Mouse (Mus musculus): ENCODE results near the gene Ift88. TPM values are rescaled to one million over a fixed set of nuclear protein-coding genes. Genes with fewer than 3 reads are reported as not detected.

The Ift88 gene
- polyA plus RNA-seq, 1 experiment from 2014 or later, result 17.4 TPM

GRCm38 (mm10) chr14:57475057-57475456, 51.2 kb downstream of the Ift88 start:
- no peak overlapping the region for H3K4me2 ChIP-seq (ENCODE audit: low read depth, low read length)
- DNase-seq (ENCODE audit: low spot score) (peak; percentile 15), ATAC-seq (ENCODE audit: low read depth) (no peak)
- no peak overlapping the region for H3K4me3 ChIP-seq (ENCODE audit: low read depth, low read length)
- H3K27ac ChIP-seq (replicated peaks; ENCODE audit: low read depth, low read length), result no peak overlapping the region
- H3K9ac ChIP-seq (ENCODE audit: low read depth, low read length), result no peak overlapping the region
- no peaks in the 10 kb centered on the region for H3K4me1 ChIP-seq (ENCODE audit: control insufficient read depth, insufficient read depth, low read length)
- WGBS, result 80% methylated on average over 2 of the region's 2 CpGs
- H3K27me3 ChIP-seq (replicated peaks; ENCODE audit: control insufficient read depth, insufficient read depth, low read length), result no peaks in the 10 kb centered on the region
- H3K9me3 ChIP-seq (ENCODE audit: control insufficient read depth, low read length), result no peaks in the 10 kb centered on the region
- peaks cover 15% of the 10 kb centered on the region for H3K36me3 ChIP-seq (ENCODE audit: control insufficient read depth, insufficient read depth, low read length)

- Histone ChIP-seq H3K9ac (ENCODE audit: low read depth, low read length) (no peak overlapping the region), H3K27ac (replicated peaks; ENCODE audit: low read depth, low read length) (no peak overlapping the region), H3K9me3 (ENCODE audit: control insufficient read depth, low read length) (no peaks in the 10 kb centered on the region), H3K4me3 (ENCODE audit: low read depth, low read length) (no peak overlapping the region), H3K27me3 (replicated peaks; ENCODE audit: control insufficient read depth, insufficient read depth, low read length) (no peaks in the 10 kb centered on the region), H3K4me2 (ENCODE audit: low read depth, low read length) (no peak overlapping the region), H3K36me3 (ENCODE audit: control insufficient read depth, insufficient read depth, low read length) (peaks cover 5% of the 10 kb centered on the region; the same call in 1 of the 2 replicates), H3K4me1 (ENCODE audit: control insufficient read depth, insufficient read depth, low read length) (no peaks in the 10 kb centered on the region)
- ATAC-seq (ENCODE audit: low read depth), result no peak
- WGBS, result 87% methylated on average over 2 of the region's 2 CpGs
- no peak for DNase-seq (ENCODE audit: low spot score)
Observed at GRCm38 (mm10) chr14:57482262-57482661, 58.4 kb downstream of the Ift88 start.

- ATAC-seq (ENCODE audit: low read depth), result no peak
- no peaks in the 10 kb centered on the region for H3K9me3 ChIP-seq (ENCODE audit: control insufficient read depth, low read length)
- no peak overlapping the region for H3K4me2 ChIP-seq (ENCODE audit: low read depth, low read length)
- no peak overlapping the region for H3K4me3 ChIP-seq (ENCODE audit: low read depth, low read length)
- H3K27ac ChIP-seq (replicated peaks; ENCODE audit: low read depth, low read length), result no peak overlapping the region
- H3K27me3 ChIP-seq (replicated peaks; ENCODE audit: control insufficient read depth, insufficient read depth, low read length), result no peaks in the 10 kb centered on the region
- no peak for DNase-seq (ENCODE audit: low spot score)
- H3K36me3 ChIP-seq (ENCODE audit: control insufficient read depth, insufficient read depth, low read length), result peaks cover 5% of the 10 kb centered on the region; the same call in 1 of the 2 replicates
- WGBS, result 91% methylated on average over 6 of the region's 6 CpGs
- H3K9ac ChIP-seq (ENCODE audit: low read depth, low read length), result no peak overlapping the region
- no peaks in the 10 kb centered on the region for H3K4me1 ChIP-seq (ENCODE audit: control insufficient read depth, insufficient read depth, low read length)
Observed at GRCm38 (mm10) chr14:57484183-57484582, 60.3 kb downstream of the Ift88 start.

GRCm38 (mm10) chr14:57489696-57490095, 65.8 kb downstream of the Ift88 start:
- H3K4me2 ChIP-seq (ENCODE audit: low read depth, low read length), result no peak overlapping the region
- DNase-seq (ENCODE audit: low spot score), result no peak
- H3K36me3 ChIP-seq (ENCODE audit: control insufficient read depth, insufficient read depth, low read length), result 0 out of 2 replicates have a peak, but pooled peaks cover 13% of the 10 kb centered on the region
- no peaks in the 10 kb centered on the region for H3K4me1 ChIP-seq (ENCODE audit: control insufficient read depth, insufficient read depth, low read length)
- ATAC-seq (ENCODE audit: low read depth), result no peak
- H3K9me3 ChIP-seq (ENCODE audit: control insufficient read depth, low read length), result no peaks in the 10 kb centered on the region
- 58% methylated on average over 3 of the region's 3 CpGs for WGBS
- H3K27me3 ChIP-seq (replicated peaks; ENCODE audit: control insufficient read depth, insufficient read depth, low read length), result no peaks in the 10 kb centered on the region
- H3K4me3 ChIP-seq (ENCODE audit: low read depth, low read length), result no peak overlapping the region
- no peak overlapping the region for H3K9ac ChIP-seq (ENCODE audit: low read depth, low read length)
- no peak overlapping the region for H3K27ac ChIP-seq (replicated peaks; ENCODE audit: low read depth, low read length)

- 98% methylated on average over 2 of the region's 2 CpGs for WGBS
- Histone ChIP-seq H3K4me1 (ENCODE audit: control insufficient read depth, insufficient read depth, low read length) (no peaks in the 10 kb centered on the region), H3K9ac (ENCODE audit: low read depth, low read length) (no peak overlapping the region), H3K9me3 (ENCODE audit: control insufficient read depth, low read length) (no peaks in the 10 kb centered on the region), H3K27me3 (replicated peaks; ENCODE audit: control insufficient read depth, insufficient read depth, low read length) (no peaks in the 10 kb centered on the region), H3K4me3 (ENCODE audit: low read depth, low read length) (no peak overlapping the region), H3K4me2 (ENCODE audit: low read depth, low read length) (no peak overlapping the region), H3K36me3 (ENCODE audit: control insufficient read depth, insufficient read depth, low read length) (peaks cover 19% of the 10 kb centered on the region; the same call in 1 of the 2 replicates), H3K27ac (replicated peaks; ENCODE audit: low read depth, low read length) (no peak overlapping the region)
- no peak for ATAC-seq (ENCODE audit: low read depth)
- no peak for DNase-seq (ENCODE audit: low spot score)
Observed at GRCm38 (mm10) chr14:57493840-57494239, 70.0 kb downstream of the Ift88 start.

GRCm38 (mm10) chr14:57503729-57504128, 79.9 kb downstream of the Ift88 start:
- no peak for DNase-seq (ENCODE audit: low spot score)
- no peak overlapping the region for H3K27ac ChIP-seq (replicated peaks; ENCODE audit: low read depth, low read length)
- WGBS, result 84% methylated on average over 6 of the region's 6 CpGs
- no peak overlapping the region for H3K4me2 ChIP-seq (ENCODE audit: low read depth, low read length)
- no peak overlapping the region for H3K4me3 ChIP-seq (ENCODE audit: low read depth, low read length)
- ATAC-seq (ENCODE audit: low read depth), result no peak
- peaks cover 4% of the 10 kb centered on the region; the same call in 1 of the 2 replicates for H3K36me3 ChIP-seq (ENCODE audit: control insufficient read depth, insufficient read depth, low read length)
- no peaks in the 10 kb centered on the region for H3K4me1 ChIP-seq (ENCODE audit: control insufficient read depth, insufficient read depth, low read length)
- no peaks in the 10 kb centered on the region for H3K9me3 ChIP-seq (ENCODE audit: control insufficient read depth, low read length)
- no peaks in the 10 kb centered on the region for H3K27me3 ChIP-seq (replicated peaks; ENCODE audit: control insufficient read depth, insufficient read depth, low read length)
- no peak overlapping the region for H3K9ac ChIP-seq (ENCODE audit: low read depth, low read length)

- H3K4me1 ChIP-seq (ENCODE audit: control insufficient read depth, insufficient read depth, low read length), result no peaks in the 10 kb centered on the region
- peak; percentile 87 for ATAC-seq (ENCODE audit: low read depth)
- no peaks in the 10 kb centered on the region for H3K27me3 ChIP-seq (replicated peaks; ENCODE audit: control insufficient read depth, insufficient read depth, low read length)
- peak; percentile 77 for DNase-seq (ENCODE audit: low spot score)
- H3K9me3 ChIP-seq (ENCODE audit: control insufficient read depth, low read length), result no peaks in the 10 kb centered on the region
- H3K27ac ChIP-seq (replicated peaks; ENCODE audit: low read depth, low read length), result peak overlapping the region; percentile 56; the same call in 1 of the 2 replicates
- WGBS, result 54% methylated on average over 5 of the region's 6 CpGs
- peaks cover 4% of the 10 kb centered on the region; the same call in 1 of the 2 replicates for H3K36me3 ChIP-seq (ENCODE audit: control insufficient read depth, insufficient read depth, low read length)
- H3K9ac ChIP-seq (ENCODE audit: low read depth, low read length), result no peak overlapping the region
- H3K4me3 ChIP-seq (ENCODE audit: low read depth, low read length), result no peak overlapping the region
- H3K4me2 ChIP-seq (ENCODE audit: low read depth, low read length), result no peak overlapping the region
Observed at GRCm38 (mm10) chr14:57509554-57509953, 85.7 kb downstream of the Ift88 start.

- Histone ChIP-seq H3K4me1 (ENCODE audit: control insufficient read depth, insufficient read depth, low read length) (no peaks in the 10 kb centered on the region), H3K4me2 (ENCODE audit: low read depth, low read length) (no peak overlapping the region), H3K4me3 (ENCODE audit: low read depth, low read length) (no peak overlapping the region), H3K27me3 (replicated peaks; ENCODE audit: control insufficient read depth, insufficient read depth, low read length) (no peaks in the 10 kb centered on the region), H3K27ac (replicated peaks; ENCODE audit: low read depth, low read length) (no peak overlapping the region), H3K9me3 (ENCODE audit: control insufficient read depth, low read length) (no peaks in the 10 kb centered on the region), H3K36me3 (ENCODE audit: control insufficient read depth, insufficient read depth, low read length) (no peaks in the 10 kb centered on the region), H3K9ac (ENCODE audit: low read depth, low read length) (no peak overlapping the region)
- WGBS, result 68% methylated on average over 6 of the region's 6 CpGs
- ATAC-seq (ENCODE audit: low read depth) (no peak), DNase-seq (ENCODE audit: low spot score) (no peak)
Observed at GRCm38 (mm10) chr14:57515156-57515762, 91.4 kb downstream of the Ift88 start.

GRCm38 (mm10) chr14:57517001-57517400, 93.1 kb downstream of the Ift88 start:
- no peaks in the 10 kb centered on the region for H3K4me1 ChIP-seq (ENCODE audit: control insufficient read depth, insufficient read depth, low read length)
- H3K9me3 ChIP-seq (ENCODE audit: control insufficient read depth, low read length), result no peaks in the 10 kb centered on the region
- H3K36me3 ChIP-seq (ENCODE audit: control insufficient read depth, insufficient read depth, low read length), result no peaks in the 10 kb centered on the region
- DNase-seq (ENCODE audit: low spot score) (no peak), ATAC-seq (ENCODE audit: low read depth) (no peak)
- no peak overlapping the region for H3K4me2 ChIP-seq (ENCODE audit: low read depth, low read length)
- no peak overlapping the region for H3K27ac ChIP-seq (replicated peaks; ENCODE audit: low read depth, low read length)
- WGBS, result 83% methylated on average over 7 of the region's 7 CpGs
- no peak overlapping the region for H3K9ac ChIP-seq (ENCODE audit: low read depth, low read length)
- no peaks in the 10 kb centered on the region for H3K27me3 ChIP-seq (replicated peaks; ENCODE audit: control insufficient read depth, insufficient read depth, low read length)
- H3K4me3 ChIP-seq (ENCODE audit: low read depth, low read length), result no peak overlapping the region
